Mouse (Mus musculus): ENCODE data around the gene Socs7. TPM values are rescaled to one million over a fixed set of nuclear protein-coding genes. Genes with fewer than 3 reads are reported as not detected.

The Socs7 gene
- total RNA-seq, 2 experiments from 2014 or later, result 19.9 to 20.2 TPM

DNA sequence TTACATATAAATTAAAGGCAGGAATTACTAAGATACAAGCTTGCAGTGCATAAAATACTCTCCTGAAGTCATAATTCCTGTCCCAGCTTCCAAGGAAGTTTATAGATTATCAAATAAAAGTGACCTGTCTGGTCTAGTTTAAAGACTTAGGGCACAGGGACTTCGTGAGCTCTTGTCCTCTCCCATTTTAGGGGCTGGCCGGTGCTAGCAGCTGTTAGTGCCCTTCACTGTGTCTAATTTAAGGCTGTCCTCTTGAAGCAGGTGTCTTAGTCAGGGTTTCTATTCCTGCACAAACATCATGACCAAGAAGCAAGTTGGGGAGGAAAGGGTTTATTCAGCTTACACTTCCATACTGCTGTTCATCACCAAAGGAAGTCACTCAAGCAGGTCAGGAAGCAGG lies 11.1 kb downstream of the Socs7 start:
- DNase-seq, result no peak
- intact Hi-C loops (cut with DNase I), result no loop called here

DNA sequence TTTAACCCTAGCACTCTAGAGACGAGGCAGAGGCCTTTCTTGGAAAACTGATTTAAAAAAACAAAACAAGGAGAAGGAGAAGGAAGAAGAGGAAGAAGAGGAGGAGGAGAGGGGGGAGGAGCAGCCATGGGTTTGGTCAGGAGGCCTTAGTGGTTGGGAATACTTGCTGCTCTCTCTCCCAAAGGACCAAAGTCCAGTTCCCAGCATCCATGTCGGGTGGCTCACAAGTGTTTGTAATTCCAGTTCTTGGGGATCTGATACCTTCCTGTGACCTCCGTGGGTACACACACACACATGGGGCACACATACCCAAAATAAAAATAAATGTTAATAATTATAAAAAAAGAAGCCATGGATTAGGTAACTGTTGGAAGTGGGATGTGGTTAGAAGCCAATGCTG lies 17.7 kb downstream of the Socs7 start:
- DNase-seq, result no peak
- intact Hi-C loops (cut with DNase I), result no loop called here

DNA sequence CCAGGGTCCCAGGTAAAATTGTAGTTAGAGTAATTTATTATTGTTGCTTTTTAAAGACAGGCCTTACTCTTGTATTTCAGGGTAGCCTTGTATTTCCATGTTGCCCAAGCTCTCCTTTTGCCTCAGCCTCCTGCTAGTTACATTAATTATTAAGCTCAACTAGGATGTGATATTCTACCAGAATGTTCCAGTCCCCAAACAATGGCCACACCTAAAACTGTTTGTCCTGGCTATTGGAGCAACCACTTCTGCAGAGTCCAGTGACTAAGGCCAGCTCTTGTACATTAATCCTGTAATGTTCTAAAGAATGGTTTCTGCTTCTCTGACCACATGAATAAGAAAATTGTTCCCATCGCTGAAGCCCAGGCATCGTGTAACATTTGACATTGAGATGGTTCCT lies 20.7 kb downstream of the Socs7 start:
- intact Hi-C loops (cut with DNase I), result no loop called here
- no peak for DNase-seq

- no peak for DNase-seq
- intact Hi-C loops (cut with DNase I), result no loop called here
Measured at GRCm38 (mm10) chr11:97383764-97384163, 21.4 kb downstream of the Socs7 start.

DNA sequence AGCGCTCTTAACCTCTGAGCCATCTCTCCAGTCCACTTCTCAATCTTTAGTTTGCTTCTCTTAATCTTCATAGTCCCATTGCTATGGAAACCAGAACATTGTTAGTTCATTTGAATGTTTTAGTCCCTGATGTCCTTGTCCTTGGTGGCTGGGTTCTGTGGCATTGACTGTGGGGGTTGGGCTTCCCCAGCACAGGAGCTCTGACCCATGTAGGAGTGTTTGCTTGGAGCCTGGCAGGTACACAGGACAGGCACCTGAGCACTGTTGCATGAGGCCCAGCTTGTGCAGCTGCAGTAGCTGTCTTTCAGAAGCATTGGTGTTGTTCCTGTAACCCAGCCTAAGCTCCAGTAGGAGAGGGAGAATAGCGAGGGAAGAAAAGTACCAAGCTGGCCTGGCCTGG lies 25.5 kb downstream of the Socs7 start:
- intact Hi-C loops (cut with DNase I), result no loop called here
- no peak for DNase-seq

GRCm38 (mm10) chr11:97389127-97389526 lies 26.8 kb downstream of the Socs7 start:
- no peak for DNase-seq
- intact Hi-C loops (cut with DNase I), result no loop called here

DNA sequence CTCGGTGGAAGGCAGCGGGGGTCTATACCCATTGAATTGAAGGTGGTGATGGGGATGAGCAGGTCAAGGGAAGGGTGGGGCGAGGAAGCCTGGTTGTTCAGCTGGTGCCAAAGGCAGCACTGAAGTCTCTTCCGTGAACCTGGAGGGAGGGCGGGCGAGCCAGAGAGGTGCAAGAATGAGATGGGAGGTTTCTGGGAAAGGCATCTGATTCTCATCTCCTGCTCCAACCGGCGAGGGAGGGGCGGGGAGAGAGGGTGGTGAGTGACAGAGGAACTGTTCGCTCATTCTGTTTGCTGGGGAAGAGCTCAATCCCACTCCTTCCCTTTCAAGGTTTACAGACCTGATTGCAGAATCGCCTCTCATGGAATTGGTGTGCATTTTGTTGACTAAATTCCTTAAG lies 31.3 kb downstream of the Socs7 start:
- DNase-seq, result no peak
- intact Hi-C loops (cut with DNase I), result no loop called here

- DNase-seq, result no peak
- intact Hi-C loops (cut with DNase I), result no loop called here
Measured at GRCm38 (mm10) chr11:97394146-97394545, 31.8 kb downstream of the Socs7 start.

DNA sequence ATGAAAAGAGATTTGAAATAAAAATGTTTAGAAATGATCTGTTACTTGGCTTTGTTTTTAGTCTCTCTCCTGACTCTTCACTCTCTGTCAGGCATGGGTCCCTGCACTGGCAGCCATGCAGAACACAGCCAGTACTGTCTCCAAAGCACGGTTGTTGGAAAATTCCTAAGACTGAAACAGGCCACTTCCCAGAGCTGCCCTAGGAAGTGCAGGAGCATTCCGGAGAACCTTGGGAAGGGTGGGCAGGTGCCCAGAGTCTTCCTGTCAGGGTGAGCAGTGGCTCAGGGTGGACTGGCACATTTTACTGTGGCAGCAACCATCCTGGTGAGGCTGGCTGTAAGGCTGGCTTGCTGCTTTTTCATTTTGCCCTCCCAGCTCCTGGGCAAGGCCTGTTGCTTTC lies 36.2 kb downstream of the Socs7 start:
- no peak for DNase-seq
- intact Hi-C loops (cut with DNase I), result no loop called here

DNA sequence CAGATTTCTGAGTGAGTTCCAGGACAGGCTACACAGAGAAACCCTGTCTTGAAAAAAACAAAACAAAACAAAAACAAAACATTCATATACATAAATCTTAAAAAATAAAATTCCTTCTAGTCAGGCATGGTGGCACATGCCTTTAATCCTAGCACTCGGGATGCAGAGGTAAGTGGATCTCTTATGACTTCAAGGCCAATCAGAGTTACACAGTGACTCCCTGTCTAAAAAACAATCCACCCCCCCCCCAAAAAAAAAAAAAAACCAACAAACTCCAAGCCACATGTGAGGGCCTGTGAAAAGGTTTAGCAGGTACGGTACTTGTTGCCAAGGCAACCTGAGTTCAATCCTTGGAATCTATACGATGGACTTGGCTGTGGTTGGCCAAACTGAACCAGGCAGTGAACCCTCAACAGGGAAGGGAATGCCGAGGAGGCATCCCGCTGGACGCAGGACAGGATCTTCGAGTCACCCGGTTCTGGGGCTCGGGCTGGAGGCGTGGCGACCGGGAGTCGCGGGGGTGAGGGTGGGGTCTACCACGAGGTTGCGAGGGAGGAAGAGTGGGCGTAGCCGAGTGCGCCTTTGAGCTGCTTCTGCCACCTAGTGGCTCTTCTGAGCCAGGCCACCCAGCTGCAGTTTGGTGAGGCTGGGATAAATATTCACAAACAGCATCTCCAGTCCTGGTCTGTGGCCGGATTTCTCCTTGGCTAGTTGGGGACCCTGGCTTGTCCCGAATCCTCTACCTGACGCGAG lies 37.8 kb downstream of the Socs7 start:
- DNase-seq, result peak; percentile 86 to 88
- intact Hi-C loops (cut with DNase I), result loop anchor here (1.0 kb wide), 1 partner anchor 43 kb away; no protein-coding TSS in a partner anchor

DNA sequence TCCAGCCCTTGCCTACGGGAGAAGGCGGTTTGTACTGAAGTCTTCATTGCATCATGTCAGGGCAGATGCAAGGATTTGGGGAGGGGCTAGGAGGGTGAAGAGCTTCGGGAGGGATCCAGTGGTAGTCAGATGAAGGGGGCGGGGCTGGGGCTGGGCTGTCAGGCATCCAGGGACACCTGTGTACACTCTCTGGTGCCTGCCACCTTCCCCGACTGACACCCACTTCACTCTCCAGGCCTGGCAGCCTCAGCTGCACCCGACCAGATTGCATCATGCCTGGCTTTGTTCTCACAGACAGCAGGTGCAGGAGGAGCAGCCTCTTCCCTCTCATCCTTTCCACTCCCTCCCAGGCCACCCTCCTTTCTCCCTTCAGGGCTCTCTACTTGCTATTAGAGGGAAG lies 38.7 kb downstream of the Socs7 start:
- intact Hi-C loops (cut with DNase I), result no loop called here

DNA sequence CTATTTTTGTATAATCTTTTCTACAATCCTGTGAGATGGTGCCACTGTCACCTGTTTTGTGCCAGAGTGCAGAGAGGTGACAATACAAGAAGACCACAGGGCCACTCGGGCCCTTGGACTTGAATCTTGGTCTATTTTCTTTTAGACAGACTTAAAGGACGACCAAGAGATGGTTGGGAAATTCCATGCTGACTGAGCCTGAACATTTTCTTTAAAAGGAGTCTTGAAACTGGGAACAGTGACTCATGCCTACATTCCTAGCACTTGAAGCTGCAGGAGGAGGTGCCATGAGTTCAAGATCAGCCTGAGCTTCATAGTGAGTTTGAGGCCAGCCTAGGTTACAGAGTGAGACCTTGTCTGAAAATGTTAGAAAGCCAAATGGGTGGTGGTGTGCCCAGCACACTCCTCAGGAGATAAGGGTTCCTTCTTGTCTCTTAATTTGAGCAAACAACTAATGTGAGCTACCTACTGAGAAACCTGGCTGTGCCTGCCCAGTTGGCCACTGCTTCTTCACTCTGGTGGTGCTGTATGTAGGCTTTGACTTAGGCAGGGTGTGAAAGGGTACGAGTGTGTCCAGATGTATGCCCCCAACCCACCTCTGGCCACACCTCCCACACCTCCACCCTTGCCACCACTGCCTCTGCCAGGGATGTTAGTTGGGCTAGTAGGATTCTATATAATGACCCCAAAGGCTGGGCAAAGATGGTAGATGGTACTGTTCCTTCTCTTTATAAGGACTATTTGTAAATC lies 39.5 kb downstream of the Socs7 start:
- DNase-seq, result no peak
- intact Hi-C loops (cut with DNase I), result no loop called here

More for the DNA sequence above, 38.7 kb downstream of the Socs7 start:
- no peak for DNase-seq

- no peak for DNase-seq
- intact Hi-C loops (cut with DNase I), result no loop called here
Measured at GRCm38 (mm10) chr11:97402746-97403145, 40.4 kb downstream of the Socs7 start.

- no peak for DNase-seq
- intact Hi-C loops (cut with DNase I), result no loop called here
Measured at GRCm38 (mm10) chr11:97403614-97404183, 41.3 kb downstream of the Socs7 start.

GRCm38 (mm10) chr11:97404184-97404760 lies 41.9 kb downstream of the Socs7 start:
- intact Hi-C loops (cut with DNase I), result no loop called here
- peak; percentile 60 to 65 for DNase-seq

- intact Hi-C loops (cut with DNase I), result loop anchor here (5.0 kb wide), 2 partner anchors 38 to 218 kb away; no protein-coding TSS in a partner anchor
- DNase-seq, result peak in 1 of 2 experiments; percentile 38
Measured at GRCm38 (mm10) chr11:97404761-97405190, 42.4 kb downstream of the Socs7 start.

- peak; percentile 79 to 85 for DNase-seq
- intact Hi-C loops (cut with DNase I), result loop anchor here (5.0 kb wide), 2 partner anchors 36 to 216 kb away; no protein-coding TSS in a partner anchor
Measured at GRCm38 (mm10) chr11:97406094-97406951, 44.0 kb downstream of the Socs7 start.

GRCm38 (mm10) chr11:97407456-97407855 lies 45.1 kb downstream of the Socs7 start:
- DNase-seq, result no peak
- intact Hi-C loops (cut with DNase I), result loop anchor here (5.0 kb wide), 2 partner anchors 35 to 215 kb away; no protein-coding TSS in a partner anchor

- DNase-seq, result peak; percentile 88 to 91
- intact Hi-C loops (cut with DNase I), result loop anchor here (1.0 to 5.0 kb wide), 3 partner anchors 34 to 214 kb away; no protein-coding TSS in a partner anchor
Measured at GRCm38 (mm10) chr11:97408171-97408570, 45.8 kb downstream of the Socs7 start.

DNA sequence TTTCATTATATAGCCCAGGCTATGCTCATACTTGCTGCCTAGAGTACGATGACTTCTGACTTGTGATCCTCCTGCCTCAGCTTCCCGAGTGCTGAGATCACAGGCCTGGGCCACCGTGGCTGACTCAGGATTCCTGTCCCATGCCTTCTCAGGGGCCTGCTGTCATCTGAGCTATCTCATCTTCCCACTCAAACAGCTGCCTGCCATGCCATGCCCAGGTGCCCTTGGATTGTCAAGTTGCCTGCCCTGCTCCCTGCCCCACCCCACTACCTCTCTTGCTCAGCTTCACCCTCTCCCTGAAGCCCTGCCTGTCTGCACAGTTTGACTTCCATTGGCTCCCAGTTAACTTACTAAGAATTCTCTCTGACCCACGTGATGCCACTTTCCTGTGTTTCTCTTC lies 48.6 kb downstream of the Socs7 start:
- intact Hi-C loops (cut with DNase I), result no loop called here

More for the DNA sequence above, 48.6 kb downstream of the Socs7 start:
- no peak for DNase-seq

Data from heart, postnatal 10 days (tissue).